Mouse (Mus musculus): ENCODE measurements around the gene Olfr228. TPM values are rescaled to one million over a fixed set of nuclear protein-coding genes. Genes with fewer than 3 reads are reported as not detected.
"Not testable (repeated sequence)": the region's sequence is repeated elsewhere in the genome, so short reads cannot be mapped to it uniquely, and the experiment has no call there.

The Olfr228 gene
- total RNA-seq (2021): not detected
- long read RNA-seq, experiment 1: 0 reads
- long read RNA-seq, experiment 2: 0 reads

DNA sequence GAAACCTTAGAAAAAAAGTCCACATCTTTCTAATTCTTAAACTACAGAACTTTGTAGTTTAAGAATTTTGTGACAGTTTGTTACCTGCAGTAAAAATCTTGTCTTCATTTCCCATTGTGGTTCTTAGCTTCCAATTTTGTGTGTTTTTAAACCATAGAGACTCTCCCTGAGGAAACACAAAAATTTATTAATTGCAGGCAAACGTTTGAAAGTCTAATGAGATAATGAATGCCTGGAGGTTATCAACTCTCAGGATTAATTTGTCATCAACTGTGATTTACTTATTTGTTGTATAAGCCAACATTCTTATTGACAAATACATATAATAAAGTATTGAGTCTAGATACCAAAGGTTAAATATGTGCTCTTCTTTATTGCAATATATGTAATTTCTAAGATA, at the start of gene Olfr228:
Gene Olfr228 (minus strand): TSS at position 101 of the 400 bp plus-strand sequence.
- no peak for DNase-seq (ENCODE audit: low spot score in 2 of 2)
- intact Hi-C loops (cut with DNase I): no loop called here

DNA sequence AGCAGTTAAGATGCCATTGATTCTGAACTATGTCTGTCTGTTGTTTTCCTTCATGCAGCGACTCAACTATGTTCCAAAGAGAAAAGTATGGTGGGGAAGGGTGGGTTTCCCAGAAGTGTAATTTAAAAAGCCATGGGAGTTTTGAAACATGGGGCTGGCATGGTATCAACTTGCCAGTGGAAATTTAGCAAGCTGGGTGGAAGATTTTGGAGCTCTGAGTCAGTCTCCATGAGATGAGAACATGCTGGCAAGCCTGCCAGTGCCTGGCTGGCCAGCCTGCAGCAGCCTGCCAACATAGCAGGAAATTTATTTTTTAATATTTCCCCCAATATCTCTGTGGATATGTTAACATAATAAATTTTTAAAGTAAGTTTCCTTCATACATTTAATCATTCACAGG, 43.8 kb upstream of the Olfr228 start:
- intact Hi-C loops (cut with DNase I): no loop called here
- peak in 1 of 2 experiments; percentile 2 for DNase-seq (ENCODE audit: low spot score in 2 of 2)

DNA sequence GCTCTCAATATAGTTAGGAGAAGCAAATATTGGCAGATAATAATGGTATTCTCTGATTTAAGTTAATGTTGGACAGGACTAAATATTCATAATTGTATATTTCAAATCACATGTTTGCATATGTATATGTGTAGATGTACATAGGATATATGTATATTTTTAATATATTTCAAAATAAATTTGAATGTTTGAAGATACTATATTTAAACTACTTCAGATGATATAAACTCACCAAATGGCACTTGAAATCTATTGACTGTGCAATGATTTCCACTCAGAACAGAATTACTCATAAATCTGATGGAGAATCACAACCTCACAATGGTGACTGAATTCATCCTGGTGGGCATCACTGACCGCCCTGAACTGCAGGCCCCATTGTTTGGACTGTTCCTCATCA, 21.0 kb upstream of the Olfr228 start, which contains the start of gene Olfr1076:
Gene Olfr1076 (plus strand): TSS at position 301 of the 400 bp plus-strand sequence.
- no peak for DNase-seq (ENCODE audit: low spot score in 2 of 2)
- intact Hi-C loops (cut with DNase I): no loop called here

DNA sequence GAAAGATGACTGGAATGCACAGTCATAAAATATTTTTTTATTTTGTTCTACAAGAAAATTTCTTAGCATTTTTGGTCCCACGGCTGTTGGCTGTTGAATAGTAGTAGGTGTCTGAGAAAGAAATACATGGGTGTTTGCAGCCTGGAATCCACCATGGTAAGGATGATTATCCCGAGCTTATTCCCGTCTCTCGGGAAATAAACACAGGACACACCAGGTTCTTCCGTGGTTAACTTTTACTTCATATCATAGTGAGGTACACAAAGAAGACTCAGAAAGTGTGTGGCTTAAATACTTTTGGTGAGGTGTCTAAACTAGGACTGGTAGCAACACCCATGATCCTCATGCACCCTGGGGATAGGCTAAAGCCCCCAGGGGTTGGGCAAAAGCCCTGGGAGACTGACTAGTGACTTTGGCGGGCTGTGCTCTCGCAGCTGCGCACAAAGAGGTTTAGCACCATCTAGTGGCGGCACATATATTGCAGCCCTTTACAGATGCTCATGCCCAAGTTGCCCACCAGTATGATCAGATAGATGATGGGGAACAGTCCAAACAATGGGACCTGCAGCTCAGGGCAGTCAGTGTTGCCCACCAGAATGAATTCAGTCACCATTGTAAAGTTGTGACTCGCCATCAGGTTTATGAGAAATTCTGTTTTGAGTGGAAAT, 22.6 kb downstream of the Olfr228 start:
- DNase-seq (ENCODE audit: low spot score in 2 of 2): peak; percentile 32 to 65
- intact Hi-C loops (cut with DNase I): loop anchor here (5.0 kb wide), 1 partner anchor 737 kb away; no protein-coding TSS in a partner anchor

DNA sequence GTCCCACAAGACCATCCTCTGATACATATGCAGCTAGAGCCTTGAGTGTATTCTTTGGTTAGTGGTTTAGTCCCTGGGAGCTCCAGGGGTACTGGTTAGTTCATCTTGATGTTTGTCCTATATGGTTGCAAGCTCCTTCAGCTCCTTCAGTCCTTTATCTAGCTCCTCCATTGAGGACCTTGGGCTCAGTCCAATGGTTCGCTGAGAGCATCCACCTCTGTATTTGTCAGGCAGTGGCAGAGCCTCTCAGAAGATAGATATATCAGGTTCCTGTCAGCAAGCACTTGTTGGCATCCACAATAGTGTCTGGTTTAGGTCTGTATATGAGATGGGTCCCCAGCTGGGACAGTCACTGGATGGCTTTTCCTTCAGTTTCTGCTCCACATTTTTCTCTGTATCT, 26.8 kb downstream of the Olfr228 start:
- DNase-seq (ENCODE audit: low spot score in 2 of 2): no peak
- intact Hi-C loops (cut with DNase I): loop anchor here (5.0 kb wide), 1 partner anchor 733 kb away; no protein-coding TSS in a partner anchor

DNA sequence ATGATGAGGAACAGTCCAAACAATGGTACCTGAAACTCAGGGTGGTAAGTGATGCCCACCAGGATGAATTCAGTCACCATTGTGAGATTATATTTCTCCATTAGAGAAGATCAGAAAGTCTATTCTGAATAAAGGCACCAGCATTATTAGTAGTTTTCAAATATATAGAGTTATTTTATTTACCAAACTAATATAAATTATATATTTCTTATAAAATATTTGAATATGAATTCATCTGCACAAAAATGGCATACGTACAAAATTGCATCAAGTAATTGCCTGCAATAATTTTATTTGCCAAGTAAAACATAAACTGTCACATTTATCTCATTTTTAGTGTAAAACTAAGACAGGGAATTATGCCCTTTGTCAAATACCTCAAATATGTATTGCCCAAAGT, 31.0 kb downstream of the Olfr228 start, which contains the start of gene Olfr1066:
Gene Olfr1066 (minus strand): TSS at position 101 of the 400 bp plus-strand sequence.
- intact Hi-C loops (cut with DNase I): no loop called here
- no peak for DNase-seq (ENCODE audit: low spot score in 2 of 2)

DNA sequence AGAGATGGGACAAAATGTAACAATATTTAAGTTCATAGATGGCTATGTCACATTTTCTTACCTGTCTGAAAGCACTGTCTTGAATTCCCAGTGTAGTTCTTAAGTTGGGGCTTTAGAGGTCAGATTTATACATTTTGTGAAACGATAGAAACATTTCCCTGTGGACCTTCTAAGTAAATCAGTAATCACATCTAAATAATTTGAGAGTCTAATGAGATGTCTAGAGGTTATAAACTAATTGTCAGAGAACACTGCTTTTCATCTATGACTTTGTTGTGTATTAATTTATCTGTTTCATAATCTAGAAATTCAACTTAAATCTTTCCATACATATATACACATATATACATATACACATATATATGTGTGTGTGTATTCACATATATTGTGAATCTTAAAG, 36.7 kb downstream of the Olfr228 start, which contains the start of gene Olfr1065:
Gene Olfr1065 (minus strand): TSS at position 101 of the 400 bp plus-strand sequence.
- DNase-seq (ENCODE audit: low spot score in 2 of 2); intact Hi-C loops (cut with DNase I): not testable (repeated sequence)

DNA sequence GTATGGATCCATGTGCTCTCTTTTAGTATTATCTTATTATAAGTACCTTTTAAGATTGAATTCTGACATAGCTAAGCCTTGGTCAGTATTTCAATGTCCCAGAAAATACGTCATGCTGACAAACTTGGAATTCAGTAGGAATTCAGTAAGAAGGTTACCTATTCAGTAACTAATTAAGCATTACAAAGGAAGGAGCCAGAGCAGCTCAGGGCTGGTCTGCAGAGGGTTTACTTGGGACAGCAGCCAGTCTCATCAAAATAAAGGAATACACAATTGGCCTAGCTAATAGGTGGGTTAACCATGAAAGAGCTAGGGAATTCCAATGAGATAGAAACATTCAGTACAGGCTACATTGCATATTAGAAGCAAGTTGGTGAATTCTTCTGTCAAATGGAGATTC, 45.1 kb downstream of the Olfr228 start:
- intact Hi-C loops (cut with DNase I); DNase-seq (ENCODE audit: low spot score in 2 of 2): not testable (repeated sequence)

Other genes starting within 250 kb of the Olfr228 start
- not detected for gene Olfr1048, start 247.1 kb downstream of the Olfr228 start, total RNA-seq (2021)
- not detected for gene Olfr1049, start 229.1 kb downstream of the Olfr228 start, total RNA-seq (2021)
- gene Olfr1051, start 208.3 kb downstream of the Olfr228 start, total RNA-seq (2021): not detected
- not detected for gene Olfr1052, start 194.9 kb downstream of the Olfr228 start, total RNA-seq (2021)
- gene Olfr1053, start 172.1 kb downstream of the Olfr228 start, total RNA-seq (2021): not detected
- gene Olfr1054, start 152.0 kb downstream of the Olfr228 start, total RNA-seq (2021): not detected
- gene Olfr1055, start 137.1 kb downstream of the Olfr228 start, total RNA-seq (2021): not detected
- gene Olfr1056, start 124.9 kb downstream of the Olfr228 start, total RNA-seq (2021): not detected
- not detected for gene Olfr1057, start 109.0 kb downstream of the Olfr228 start, total RNA-seq (2021)
- not detected for gene Olfr1058, start 98.8 kb downstream of the Olfr228 start, total RNA-seq (2021)
- gene Olfr1061, start 73.3 kb downstream of the Olfr228 start, total RNA-seq (2021): not detected
- gene Olfr1062, start 60.6 kb downstream of the Olfr228 start, total RNA-seq (2021): not detected
- gene Olfr1065, start 36.8 kb downstream of the Olfr228 start, total RNA-seq (2021): not detected
- gene Olfr1066, start 31.1 kb downstream of the Olfr228 start, total RNA-seq (2021): not detected
- gene Olfr1076, start 21.1 kb upstream of the Olfr228 start, total RNA-seq (2021): not detected
- not detected for gene Olfr1079, start 55.1 kb upstream of the Olfr228 start, total RNA-seq (2021)
- not detected for gene Olfr1080, start 70.8 kb upstream of the Olfr228 start, total RNA-seq (2021)
- not detected for gene Olfr1082, start 111.6 kb upstream of the Olfr228 start, total RNA-seq (2021)
- gene Olfr1084, start 152.3 kb upstream of the Olfr228 start, total RNA-seq (2021): not detected
- not detected for gene Olfr1085, start 174.6 kb upstream of the Olfr228 start, total RNA-seq (2021)
- not detected for gene Olfr1086, start 192.7 kb upstream of the Olfr228 start, total RNA-seq (2021)
- not detected for gene Olfr1087, start 211.0 kb upstream of the Olfr228 start, total RNA-seq (2021)
- not detected for gene Olfr1089, start 246.3 kb upstream of the Olfr228 start, total RNA-seq (2021)

Measured in left cerebral cortex, postnatal 14 days (tissue).